Mouse (Mus musculus): Measurements from ENCODE around the gene Cdc14a. TPM values are rescaled to one million over a fixed set of nuclear protein-coding genes. Genes with fewer than 3 reads are reported as not detected.

Gene Cdc14a
- polyA plus RNA-seq (2012; rRNA removed): 11.7 and 21.4 TPM in 2 replicates

DNA sequence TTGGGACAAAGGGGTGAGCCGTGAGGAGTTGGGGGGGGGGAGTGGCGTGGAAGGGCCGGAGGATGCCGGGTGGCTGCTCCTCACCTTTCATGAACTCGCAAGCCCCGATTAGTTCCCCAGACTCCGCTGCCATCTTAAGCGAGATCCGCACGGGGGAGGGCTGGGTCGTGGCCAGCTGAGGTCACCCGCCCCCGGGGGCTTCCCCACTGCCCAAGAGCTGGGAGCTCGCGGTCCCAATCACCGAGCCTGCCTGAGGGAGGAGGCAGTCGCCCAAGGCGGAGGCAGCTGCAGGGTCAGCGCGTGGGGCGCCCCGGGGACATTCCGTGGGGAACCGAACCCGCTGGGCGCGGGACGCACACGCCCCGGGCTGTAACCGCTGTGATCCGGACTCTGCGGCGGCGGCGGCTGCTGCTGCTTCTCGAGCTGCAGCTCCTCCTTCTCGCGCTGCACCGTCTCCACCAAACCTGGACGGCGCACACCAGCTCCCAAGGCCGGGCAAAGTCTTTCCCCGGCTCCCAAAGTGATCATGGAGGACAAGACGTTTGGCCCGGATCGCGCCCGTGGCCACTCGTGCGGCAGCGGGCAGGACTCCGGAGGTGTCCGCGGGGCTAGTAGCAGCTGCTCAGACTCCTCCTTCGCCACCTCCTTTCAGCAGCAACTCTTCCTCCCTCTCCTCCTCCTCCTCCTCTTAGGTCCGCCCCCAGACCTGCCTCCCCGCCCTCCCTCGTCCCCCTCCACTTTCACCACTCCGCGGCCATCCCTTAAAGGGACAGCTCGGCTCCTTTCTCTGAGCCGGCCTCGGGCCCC, at the start of gene Cdc14a:
Gene Cdc14a (minus strand): TSS at position 680 of the 807 bp plus-strand sequence.

DNA sequence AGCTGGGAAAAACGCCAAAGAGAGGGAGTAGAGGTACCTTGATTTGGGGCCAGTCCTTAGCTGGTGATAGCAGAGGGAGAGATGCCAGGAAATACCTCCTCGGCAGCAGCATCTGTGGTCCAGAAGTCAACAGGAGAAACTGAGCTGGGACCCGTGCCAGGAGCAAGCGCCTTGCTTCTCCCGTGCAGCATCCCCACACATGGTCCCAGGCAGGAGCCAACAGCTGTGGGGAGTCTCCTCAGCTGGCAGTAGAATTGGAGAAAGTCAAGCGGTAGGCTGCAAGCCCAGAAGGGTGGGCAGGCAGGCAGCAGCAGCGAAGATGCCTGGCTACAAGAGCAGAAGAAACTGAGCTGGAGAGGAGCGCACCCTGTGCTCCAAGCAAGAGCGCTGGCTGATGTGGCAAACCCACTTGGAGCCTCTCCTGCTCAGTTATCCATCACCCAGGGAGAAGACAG, 170.7 kb downstream of the Cdc14a start, which contains the start of gene Gpr88:
Gene Gpr88 (minus strand): TSS at position 427 of the 455 bp plus-strand sequence.

Other genes with a start within 250 kb of the Cdc14a start
- gene Gpr88, start 170.5 kb downstream of the Cdc14a start, polyA plus RNA-seq (2012; rRNA removed): 3.1 and 5.4 TPM in 2 replicates
- 40.8 and 58.8 TPM in 2 replicates for gene Rtca, start 84.2 kb upstream of the Cdc14a start, polyA plus RNA-seq (2012; rRNA removed)
- 4.0 and 5.4 TPM in 2 replicates for gene Dbt, start 89.0 kb upstream of the Cdc14a start, polyA plus RNA-seq (2012; rRNA removed)
- 0.36 and 0.67 TPM in 2 replicates for gene Lrrc39, start 138.9 kb upstream of the Cdc14a start, polyA plus RNA-seq (2012; rRNA removed)
- gene Sass6, start 170.9 kb upstream of the Cdc14a start, polyA plus RNA-seq (2012; rRNA removed): 1.0 TPM in 2 replicates
- 2.9 and 3.1 TPM in 2 replicates for gene Trmt13, start 190.6 kb upstream of the Cdc14a start, polyA plus RNA-seq (2012; rRNA removed)
- gene Mfsd14a, start 238.6 kb upstream of the Cdc14a start, polyA plus RNA-seq (2012; rRNA removed): 16.0 and 16.8 TPM in 2 replicates